In genomic region chr10:37206546-37206945, GRCm38 (mm10) we compare ENCODE assay signal across 26 mouse cellular contexts.
"Had no signal": no experiment of that assay in that cellular context is flagged by ENCODE, and none has a peak within 500 bp of the region (broad histone marks: within the 10 kb centered on the region; RNA-seq: fewer than 3 reads in every experiment).

No protein-coding gene starts in this region.

- H3K9me3 ChIP-seq: embryonic facial prominence, embryonic 10.5 days; embryonic facial prominence, embryonic 12.5 days; embryonic facial prominence, embryonic 13.5 days; embryonic facial prominence, embryonic 15.5 days; forebrain, embryonic 10.5 days; forebrain, embryonic 12.5 days; forebrain, embryonic 13.5 days; forebrain, embryonic 15.5 days; heart, embryonic 10.5 days had no signal

- H3K9ac ChIP-seq: embryonic facial prominence, embryonic 12.5 days; embryonic facial prominence, embryonic 13.5 days; embryonic facial prominence, embryonic 15.5 days; forebrain, embryonic 12.5 days; forebrain, embryonic 13.5 days; forebrain, embryonic 15.5 days; forebrain, postnatal 0 days had no signal

- H3K27me3 ChIP-seq: embryonic facial prominence, embryonic 12.5 days; embryonic facial prominence, embryonic 13.5 days; embryonic facial prominence, embryonic 15.5 days; forebrain, embryonic 12.5 days; forebrain, embryonic 13.5 days; forebrain, embryonic 15.5 days had no signal

- H3K36me3 ChIP-seq: embryonic facial prominence, embryonic 10.5 days; embryonic facial prominence, embryonic 12.5 days; embryonic facial prominence, embryonic 13.5 days; embryonic facial prominence, embryonic 15.5 days; forebrain, embryonic 10.5 days; forebrain, embryonic 12.5 days; forebrain, embryonic 15.5 days; heart, embryonic 10.5 days had no signal

- ATAC-seq: forebrain, embryonic 13.5 days; forebrain, embryonic 16.5 days; forebrain, postnatal 0 days had no signal

- H3K4me3 ChIP-seq: embryonic facial prominence, embryonic 10.5 days; embryonic facial prominence, embryonic 12.5 days; embryonic facial prominence, embryonic 13.5 days; embryonic facial prominence, embryonic 15.5 days; erythroblast, embryonic 14.5 days; forebrain, embryonic 10.5 days; forebrain, embryonic 12.5 days; forebrain, embryonic 13.5 days; forebrain, embryonic 15.5 days; heart, adult 2 months; heart, embryonic 10.5 days had no signal

- H3K4me1 ChIP-seq: embryonic facial prominence, embryonic 10.5 days; embryonic facial prominence, embryonic 12.5 days; embryonic facial prominence, embryonic 13.5 days; embryonic facial prominence, embryonic 15.5 days; forebrain, embryonic 10.5 days; forebrain, embryonic 12.5 days; forebrain, embryonic 13.5 days; forebrain, embryonic 15.5 days; heart, embryonic 10.5 days had no signal

- H3K4me2 ChIP-seq: embryonic facial prominence, embryonic 12.5 days; embryonic facial prominence, embryonic 13.5 days; embryonic facial prominence, embryonic 15.5 days; forebrain, embryonic 12.5 days; forebrain, embryonic 13.5 days; forebrain, embryonic 15.5 days; heart, embryonic 11.5 days had no signal

- DNase-seq: cerebellum, adult 8-10 months; cerebellum, adult 9-10 months; cerebellum, adult 9-11 months; cerebellum, postnatal 10 days; cerebellum, postnatal 14 days; cerebellum, postnatal 25 days; cerebellum, postnatal 36 days; embryo, embryonic 11 days; forebrain, postnatal 0 days; gastrocnemius, postnatal 10 days; gastrocnemius, postnatal 14 days; gastrocnemius, postnatal 25 days; heart, adult 18-20 months; heart, adult 2 months had no signal

- H3K27ac ChIP-seq: embryonic facial prominence, embryonic 10.5 days; embryonic facial prominence, embryonic 12.5 days; embryonic facial prominence, embryonic 13.5 days; embryonic facial prominence, embryonic 15.5 days; forebrain, embryonic 10.5 days; forebrain, embryonic 12.5 days; forebrain, embryonic 13.5 days; forebrain, embryonic 15.5 days; heart, adult 2 months; heart, embryonic 10.5 days had no signal
